ENCODE assay signal across 8 mouse cellular contexts in the genomic region with DNA sequence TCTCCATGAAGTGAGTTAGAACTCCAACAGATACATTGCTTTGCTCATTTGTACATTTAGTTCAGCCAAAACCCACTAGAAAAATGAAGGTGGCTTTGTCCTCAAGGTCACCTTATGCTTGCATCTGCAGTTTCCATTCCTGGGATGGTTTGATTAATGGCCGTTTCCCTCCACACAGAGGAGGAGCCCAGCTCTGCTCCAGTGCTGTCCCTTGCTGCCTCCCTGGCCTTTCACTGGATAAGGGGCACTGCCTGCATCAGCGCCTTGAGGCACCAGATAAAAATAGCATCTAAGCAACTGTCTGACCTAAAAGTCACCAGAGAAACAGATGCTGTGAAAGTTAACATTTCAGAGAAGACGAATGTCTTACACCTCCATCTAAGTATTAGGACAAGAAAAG. TPM values are rescaled to one million over a fixed set of nuclear protein-coding genes. Genes with fewer than 3 reads are reported as not detected.
DNase-seq lines count a peak whose midpoint lies in the region; ATAC-seq and TF ChIP-seq lines count a peak whose summit lies in the region.
"Had no signal": no experiment of that assay in that cellular context is flagged by ENCODE, and none has a peak within 500 bp of the region (broad histone marks: within the 10 kb centered on the region; RNA-seq: fewer than 3 reads in every experiment).

No protein-coding gene starts in this region.

- peak overlapping the region; percentile 26; the same call in 1 of the 2 replicates for H3K27ac ChIP-seq in ES-E14 (ENCODE audit: insufficient read depth, low read depth, low read length, poor library complexity, severe bottlenecking)
- peak overlapping the region; percentile 14 to 70; a peak in 3 of 4 replicates for H3K27ac ChIP-seq in heart, embryonic 14.5 days (replicated peaks in 1 of 2; ENCODE audit: control insufficient read depth in 1 of 2, insufficient read depth in 1 of 2, low read depth in 2 of 2, low read length in 2 of 2)
- H3K27ac ChIP-seq in lung, postnatal 0 days (ENCODE audit: low read length), result peak overlapping the region; percentile 90
- H3K27ac ChIP-seq in stomach, postnatal 0 days (replicated peaks), result peak overlapping the region; percentile 88

- H3K36me3 ChIP-seq in E14TG2a.4 (ENCODE audit: insufficient read depth, low read length), result no peaks in the 10 kb centered on the region
- no peaks in the 10 kb centered on the region for H3K36me3 ChIP-seq in ES-E14 (ENCODE audit: control insufficient read depth, insufficient read depth, low read length, poor library complexity, severe bottlenecking)
- no peaks in the 10 kb centered on the region for H3K36me3 ChIP-seq in heart, embryonic 14.5 days (ENCODE audit: control insufficient read depth, insufficient read depth, low read length)
- H3K36me3 ChIP-seq in lung, postnatal 0 days (ENCODE audit: insufficient read depth, low read length), result no peaks in the 10 kb centered on the region
- no peaks in the 10 kb centered on the region for H3K36me3 ChIP-seq in stomach, postnatal 0 days (ENCODE audit: control insufficient read depth, insufficient read depth, low read length)

- no peak for TF ChIP-seq CTCF in E14TG2a.4 (conservative IDR thresholded peaks at IDR 0.05; ENCODE audit: low read length)
- TF ChIP-seq CTCF in lung, postnatal 0 days (IDR thresholded peaks at IDR 0.05), result no peak
- TF ChIP-seq CTCF in stomach, postnatal 0 days (IDR thresholded peaks at IDR 0.05; ENCODE audit: low read depth), result no peak

- no peak for TF ChIP-seq EP300 in lung, postnatal 0 days (IDR thresholded peaks at IDR 0.05)
- TF ChIP-seq EP300 in stomach, postnatal 0 days (optimal IDR thresholded peaks at IDR 0.05), result no peak

- H3K4me2 ChIP-seq in heart, embryonic 14.5 days (ENCODE audit: low read length), result peak overlapping the region; percentile 43
- peak overlapping the region; percentile 56 for H3K4me2 ChIP-seq in lung, postnatal 0 days (replicated peaks; ENCODE audit: low read depth, low read length)
- peak overlapping the region; percentile 9 for H3K4me2 ChIP-seq in stomach, postnatal 0 days (replicated peaks; ENCODE audit: low read depth)

- no peaks in the 10 kb centered on the region for H3K9me3 ChIP-seq in E14TG2a.4 (ENCODE audit: low read length)
- H3K9me3 ChIP-seq in ES-E14 (ENCODE audit: control insufficient read depth, insufficient read depth, low read depth, low read length), result no peaks in the 10 kb centered on the region
- H3K9me3 ChIP-seq in heart, embryonic 14.5 days (ENCODE audit: control insufficient read depth, low read length), result no peaks in the 10 kb centered on the region
- H3K9me3 ChIP-seq in lung, postnatal 0 days (ENCODE audit: low read length), result no peaks in the 10 kb centered on the region
- no peaks in the 10 kb centered on the region for H3K9me3 ChIP-seq in stomach, postnatal 0 days (ENCODE audit: control insufficient read depth, low read length)

- H3K4me3 ChIP-seq in E14TG2a.4 (replicated peaks; ENCODE audit: low read length), result peak overlapping the region; percentile 29; the same call in 1 of the 2 replicates
- H3K4me3 ChIP-seq in ES-E14 (ENCODE audit: insufficient read depth in 1 of 2, low read depth in 1 of 2, low read length in 2 of 2, poor library complexity in 1 of 2, severe bottlenecking in 1 of 2), result no peak overlapping the region
- H3K4me3 ChIP-seq in heart, embryonic 14.5 days (ENCODE audit: control insufficient read depth in 1 of 2, insufficient read depth in 1 of 2, low read depth in 1 of 2, low read length in 2 of 2), result no peak overlapping the region
- H3K4me3 ChIP-seq in lung, postnatal 0 days (ENCODE audit: low read depth, low read length), result no peak overlapping the region
- no peak overlapping the region for H3K4me3 ChIP-seq in stomach, postnatal 0 days (ENCODE audit: low read depth, low read length)

- DNase-seq in ES-E14 (ENCODE audit: low read depth, low spot score), result no peak
- peak; percentile 50 for DNase-seq in lung, postnatal 0 days (ENCODE audit: low spot score)
- no peak for DNase-seq in stomach, postnatal 0 days (ENCODE audit: low spot score)
- DNase-seq in cerebellum, adult 11 months, result no peak
- no peak for DNase-seq in thymus, postnatal 25 days

- H3K27me3 ChIP-seq in E14TG2a.4 (ENCODE audit: insufficient read depth, low read length), result no peaks in the 10 kb centered on the region
- H3K27me3 ChIP-seq in heart, embryonic 14.5 days (ENCODE audit: control insufficient read depth, insufficient read depth, low read length), result no peaks in the 10 kb centered on the region
- H3K27me3 ChIP-seq in lung, postnatal 0 days (replicated peaks; ENCODE audit: insufficient read depth, low read length), result no peaks in the 10 kb centered on the region
- no peaks in the 10 kb centered on the region for H3K27me3 ChIP-seq in stomach, postnatal 0 days (ENCODE audit: control insufficient read depth, insufficient read depth, low read length)

- peaks cover 85% of the 10 kb centered on the region for H3K4me1 ChIP-seq in E14TG2a.4 (replicated peaks; ENCODE audit: low read depth, low read length)
- peaks cover 22 to 30% of the 10 kb centered on the region in 2 experiments for H3K4me1 ChIP-seq in ES-E14 (ENCODE audit: control insufficient read depth in 2 of 2, insufficient read depth in 2 of 2, low read length in 2 of 2, poor library complexity in 1 of 2)
- peaks cover 37 to 57% of the 10 kb centered on the region in 2 experiments for H3K4me1 ChIP-seq in heart, embryonic 14.5 days (ENCODE audit: control insufficient read depth in 2 of 2, insufficient read depth in 2 of 2, low read length in 2 of 2)
- peaks cover 16% of the 10 kb centered on the region; the same call in 1 of the 2 replicates for H3K4me1 ChIP-seq in lung, postnatal 0 days (ENCODE audit: insufficient read depth, low read depth, low read length)
- H3K4me1 ChIP-seq in stomach, postnatal 0 days (replicated peaks; ENCODE audit: control insufficient read depth, insufficient read depth), result no peaks in the 10 kb centered on the region; the same call in 1 of the 2 replicates

- in situ Hi-C loops in ES-E14 (cut with MboI; ENCODE audit: low sequenced_read_pairs in 2 of 2, unreplicated experiment in 2 of 2), result no loop called here

- H3K9ac ChIP-seq in ES-E14 (ENCODE audit: insufficient read depth, low read depth, low read length, poor library complexity, severe bottlenecking), result no peak overlapping the region
- 0 out of 2 replicates have a peak overlapping the region, but pooled peaks have one; percentile 47 for H3K9ac ChIP-seq in heart, embryonic 14.5 days (ENCODE audit: low read length)
- no peak overlapping the region for H3K9ac ChIP-seq in lung, postnatal 0 days (replicated peaks; ENCODE audit: low read depth)
- no peak overlapping the region for H3K9ac ChIP-seq in stomach, postnatal 0 days (ENCODE audit: low read length)

- 19% methylated on average over 3 of the region's 3 CpGs for WGBS in heart, embryonic 14.5 days
- 35% methylated on average over 3 of the region's 3 CpGs for whole genome bisulfite sequencing in lung, postnatal 0 days
- WGBS in stomach, postnatal 0 days, result 36% methylated on average over 3 of the region's 3 CpGs

- no peak for ATAC-seq in heart, embryonic 14.5 days (ENCODE audit: insufficient number of reproducible peaks, insufficient read depth, low FRiP score, low read depth)
- peak; percentile 48 for ATAC-seq in lung, postnatal 0 days
- no peak for ATAC-seq in stomach, postnatal 0 days (ENCODE audit: low FRiP score, low TSS enrichment)

TF ChIP-seq in ES-E14, 5 proteins besides CTCF, POLR2A, EP300 and RAD21:
- TF ChIP-seq ZNF384 (IDR thresholded peaks at IDR 0.05; ENCODE audit: low read depth, low read length), result no peak
- no peak; the same call in 1 of the 2 replicates for TF ChIP-seq MAFK (IDR thresholded peaks at IDR 0.05; ENCODE audit: insufficient read depth, low read depth, low read length)
- no peak for TF ChIP-seq HCFC1 (IDR thresholded peaks at IDR 0.05; ENCODE audit: borderline replicate concordance, insufficient read depth, low read length)
- no peak for TF ChIP-seq CHD2 (IDR thresholded peaks at IDR 0.05; ENCODE audit: low read depth, low read length)
- TF ChIP-seq ZC3H11A (IDR thresholded peaks at IDR 0.05; ENCODE audit: borderline replicate concordance, low read depth, low read length), result no peak
TF ChIP-seq in ES-E14: peak in this region for 0.

RNA-seq across cellular contexts. Expression of a gene that starts 4.0 kb away (rescaled TPM):
- 0.13 TPM in 1 of 2 replicates, not detected in the other for total RNA-seq in ES-E14 (2012; rRNA removed)
- polyA plus RNA-seq in heart, embryonic 14.5 days (2014; fragmentation: Nextera tagmentation; extraction: Ambion mirVana), result 77.0 and 85.0 TPM in 2 replicates
- polyA plus RNA-seq in lung, postnatal 0 days (2015; fragmentation: Nextera tagmentation; extraction: Ambion mirVana), result 285 and 301 TPM in 2 replicates
- 206 and 241 TPM in 2 replicates for polyA plus RNA-seq in stomach, postnatal 0 days (2015; fragmentation: Nextera tagmentation; extraction: Ambion mirVana)
- total RNA-seq: common myeloid progenitor, adult 5-6 weeks had no signal

RNA-seq across cellular contexts. Expression of a gene that starts 32.1 kb away (rescaled TPM):
- not detected in 2 replicates for total RNA-seq in ES-E14 (2012; rRNA removed)
- 0.49 TPM in 1 of 2 replicates, not detected in the other for polyA plus RNA-seq in heart, embryonic 14.5 days (2014; fragmentation: Nextera tagmentation; extraction: Ambion mirVana)
- polyA plus RNA-seq in lung, postnatal 0 days (2015; fragmentation: Nextera tagmentation; extraction: Ambion mirVana), result not detected in 2 replicates
- 0.35 TPM in 1 of 2 replicates, not detected in the other for polyA plus RNA-seq in stomach, postnatal 0 days (2015; fragmentation: Nextera tagmentation; extraction: Ambion mirVana)
- total RNA-seq: common myeloid progenitor, adult 5-6 weeks had no signal

Comparison
In these comparisons a context has a peak if more than half of its experiments do, and no peak if none do; other contexts are left out.
1. H3K27ac ChIP-seq: peak in every context shown above with its lines; median percentile 90 in lung, postnatal 0 days; 88 in stomach, postnatal 0 days; 42 in heart, embryonic 14.5 days; 26 in ES-E14.